Mouse (Mus musculus) myocyte (in vitro differentiated cells): ENCODE data around the gene Dlgap1.

ENCODE experiments used
- CEBPB ChIP-seq: IDR thresholded peaks from 2 replicates; pipeline ENCODE4 v1.6.1; 2011; ENCODE audit warnings: mild to moderate bottlenecking, moderate library complexity; ENCODE audit not compliant: poor library complexity, insufficient read depth, severe bottlenecking
- MAX ChIP-seq: IDR thresholded peaks from one replicate; pipeline ENCODE4 v1.6.1; 2011; ENCODE audit warnings: low read depth, mild to moderate bottlenecking, control low read depth
- POLR2A ChIP-seq: IDR thresholded peaks from one replicate; pipeline ENCODE4 v1.6.1; 2011; ENCODE audit warnings: low read depth, mild to moderate bottlenecking, control low read depth, moderate library complexity; ENCODE audit not compliant: insufficient read length
- TCF12 ChIP-seq: IDR thresholded peaks from one replicate; pipeline ENCODE4 v1.6.1; 2011; ENCODE audit warnings: mild to moderate bottlenecking, control low read depth; ENCODE audit not compliant: poor library complexity, insufficient read depth, severe bottlenecking

- TF ChIP-seq MAX, result no peak
- TF ChIP-seq POLR2A, result no peak
- TF ChIP-seq CEBPB, result no peak
- no peak for TF ChIP-seq TCF12
Observed at GRCm38 (mm10) chr17:70494338-70494737, 525.5 kb downstream of the Dlgap1 start.
